Mouse (Mus musculus): ENCODE data around the gene Kansl1.

DNA sequence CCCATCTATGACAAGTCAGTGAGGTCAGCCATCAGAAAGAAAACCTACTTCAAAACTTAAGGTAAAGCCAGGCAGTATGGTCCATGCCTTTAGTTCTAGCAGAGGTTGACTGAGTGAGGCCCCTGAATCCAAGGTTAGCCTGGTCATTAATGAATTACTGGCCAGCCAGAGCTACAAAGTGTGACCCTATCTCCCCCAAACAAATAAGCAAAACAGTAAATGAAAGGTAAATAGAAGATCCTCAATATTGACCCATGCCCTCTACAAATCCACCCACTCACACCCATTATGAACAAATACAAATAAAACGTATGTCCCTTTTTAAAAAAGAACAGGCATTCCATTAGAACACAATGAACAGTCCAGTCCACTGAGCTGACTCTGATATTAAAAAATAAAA lies 76.5 kb downstream of the Kansl1 start:
- no peak for TF ChIP-seq CTCF (IDR thresholded peaks at IDR 0.05; ENCODE audit: low read depth)
- TF ChIP-seq EP300 (IDR thresholded peaks at IDR 0.05; ENCODE audit: low read depth), result no peak

All from liver, postnatal 0 days (tissue).